Mouse (Mus musculus) MEL (cell line): ENCODE measurements around the gene Cdc25a. TPM values are rescaled to one million over a fixed set of nuclear protein-coding genes. Genes with fewer than 3 reads are reported as not detected.

Experiments used
- DNase-seq: peaks from one replicate; pipeline ENCODE4 v3.0.0; 2011; ENCODE audit warnings: low read depth, low spot score
- H3K27ac ChIP-seq: 2 replicates; pipeline ENCODE4 v1.5.1; 2012; ENCODE audit warnings: low read depth, mild to moderate bottlenecking, control low read depth, low read length, moderate library complexity; ENCODE audit not compliant: control insufficient read depth
- H3K27me3 ChIP-seq, 2 experiments: fragments of 150-350 bp in 1 of 2; sonication (generic) in 1 of 2; 2 replicates each; pipeline ENCODE4 v1.6.1; 2012; ENCODE audit warnings: low read length in 2 of 2, mild to moderate bottlenecking in 2 of 2, improper control_type of control experiment in 1 of 2, moderate library complexity in 1 of 2; ENCODE audit not compliant: insufficient read depth in 2 of 2, control insufficient read depth in 1 of 2
- H3K36me3 ChIP-seq, 2 experiments: 2 replicates each; pipeline ENCODE4 v1.6.1; 2012 to 2014; ENCODE audit warnings: low read length in 2 of 2, improper control_type of control experiment in 1 of 2, inconsistent platforms in 1 of 2, mild to moderate bottlenecking in 1 of 2; ENCODE audit not compliant: insufficient read depth in 2 of 2, control insufficient read depth in 1 of 2
- H3K4me1 ChIP-seq, 2 experiments: fragments of 150-350 bp in 1 of 2; sonication (generic) in 1 of 2; 2 replicates each; pipeline ENCODE4 v1.6.1; 2012; ENCODE audit warnings: low read length in 2 of 2, improper control_type of control experiment in 1 of 2, mild to moderate bottlenecking in 1 of 2; ENCODE audit not compliant: insufficient read depth in 2 of 2, control insufficient read depth in 1 of 2
- H3K4me3 ChIP-seq, 2 experiments: fragments of 150-350 bp in 1 of 2; sonication (generic) in 1 of 2; 2 replicates each; pipeline ENCODE4 v1.5.1; 2012; ENCODE audit warnings: low read depth in 2 of 2, low read length in 2 of 2, mild to moderate bottlenecking in 2 of 2, moderate library complexity in 2 of 2, control low read depth in 1 of 2, improper control_type of control experiment in 1 of 2; ENCODE audit not compliant: control insufficient read depth in 1 of 2, insufficient read depth in 1 of 2
- H3K79me2 ChIP-seq: 2 replicates; pipeline ENCODE4 v1.6.1; 2012; ENCODE audit warnings: mild to moderate bottlenecking, low read length, moderate library complexity; ENCODE audit not compliant: control insufficient read depth, poor library complexity, insufficient read depth
- H3K9ac ChIP-seq: 2 replicates; pipeline ENCODE4 v1.6.1; 2012; ENCODE audit warnings: low read depth, mild to moderate bottlenecking, control low read depth, low read length, moderate library complexity; ENCODE audit not compliant: control insufficient read depth, poor library complexity, severe bottlenecking
- H3K9me3 ChIP-seq: fragments of 150-350 bp; sonication (generic); replicated peaks from 2 replicates; pipeline ENCODE4 v1.6.1; 2012; ENCODE audit warnings: mild to moderate bottlenecking, low read length, improper control_type of control experiment, moderate library complexity; ENCODE audit not compliant: insufficient read depth
- CHD1 ChIP-seq: IDR thresholded peaks from 2 replicates; pipeline ENCODE4 v1.6.1; 2012; ENCODE audit warnings: low read depth, mild to moderate bottlenecking, inconsistent platforms, low read length, improper control_type of control experiment
- CHD2 ChIP-seq: IDR thresholded peaks from 2 replicates; pipeline ENCODE4 v1.6.1; 2011; ENCODE audit warnings: low read length, improper control_type of control experiment
- CTCF ChIP-seq, 3 experiments: IDR thresholded peaks in 2 of 3; conservative IDR thresholded peaks in 1 of 3; 2 replicates each; pipeline ENCODE4 v1.5.1; 2011 to 2012; ENCODE audit warnings: low read length in 3 of 3, low read depth in 2 of 3, mild to moderate bottlenecking in 2 of 3, improper control_type of control experiment in 1 of 3, inconsistent platforms in 1 of 3, mixed read lengths in 1 of 3, moderate library complexity in 1 of 3; ENCODE audit not compliant: control insufficient read depth in 1 of 3, insufficient read depth in 1 of 3, poor library complexity in 1 of 3, severe bottlenecking in 1 of 3
- ELF1 ChIP-seq: IDR thresholded peaks from 2 replicates; pipeline ENCODE4 v1.6.1; 2014; ENCODE audit warnings: low read depth, mild to moderate bottlenecking, inconsistent platforms, low read length, improper control_type of control experiment, moderate library complexity
- EP300 ChIP-seq, 2 experiments: IDR thresholded peaks; 2 replicates each; pipeline ENCODE4 v1.6.1; 2011; ENCODE audit warnings: improper control_type of control experiment in 2 of 2, low read length in 2 of 2, low read depth in 1 of 2, mild to moderate bottlenecking in 1 of 2
- GABPA ChIP-seq: IDR thresholded peaks from 2 replicates; pipeline ENCODE4 v1.6.1; 2012; ENCODE audit warnings: low read depth, mild to moderate bottlenecking, inconsistent platforms, low read length, improper control_type of control experiment, moderate library complexity
- HCFC1 ChIP-seq: IDR thresholded peaks from 2 replicates; pipeline ENCODE4 v1.6.1; 2012; ENCODE audit warnings: low read depth, mild to moderate bottlenecking, inconsistent platforms, low read length, improper control_type of control experiment, moderate library complexity
- KAT2A ChIP-seq: conservative IDR thresholded peaks from 2 replicates; pipeline ENCODE4 v1.6.1; 2012; ENCODE audit warnings: low read depth, low read length, improper control_type of control experiment, inconsistent platforms
- MAX ChIP-seq: IDR thresholded peaks from 2 replicates; pipeline ENCODE4 v1.6.1; 2011; ENCODE audit warnings: low read length, improper control_type of control experiment
- MAZ ChIP-seq: IDR thresholded peaks from 2 replicates; pipeline ENCODE4 v1.6.1; 2012; ENCODE audit warnings: low read depth, mild to moderate bottlenecking, inconsistent platforms, low read length, improper control_type of control experiment
- MEF2A ChIP-seq: IDR thresholded peaks from 2 replicates; pipeline ENCODE4 v1.6.1; 2014; ENCODE audit warnings: low read depth, mild to moderate bottlenecking, inconsistent platforms, low read length, improper control_type of control experiment; ENCODE audit not compliant: poor library complexity, insufficient replicate concordance, severe bottlenecking; ENCODE audit errors: extremely low read depth
- MXI1 ChIP-seq: IDR thresholded peaks from 2 replicates; pipeline ENCODE4 v1.6.1; 2011; ENCODE audit warnings: mild to moderate bottlenecking, low read depth, low read length, improper control_type of control experiment
- MYB ChIP-seq: IDR thresholded peaks from 2 replicates; pipeline ENCODE4 v1.6.1; 2011; ENCODE audit warnings: mild to moderate bottlenecking, low read depth, low read length, improper control_type of control experiment
- MYC ChIP-seq: IDR thresholded peaks from 2 replicates; pipeline ENCODE4 v1.6.1; 2011; ENCODE audit warnings: low read depth, mild to moderate bottlenecking, low read length, improper control_type of control experiment, moderate library complexity
- NRF1 ChIP-seq: IDR thresholded peaks from 2 replicates; pipeline ENCODE4 v1.6.1; 2014; ENCODE audit warnings: low read depth, mild to moderate bottlenecking, inconsistent platforms, low read length, improper control_type of control experiment, moderate library complexity; ENCODE audit not compliant: poor library complexity, insufficient read depth, severe bottlenecking
- POLR2A ChIP-seq, 2 experiments: IDR thresholded peaks; 2 replicates each; pipeline ENCODE4 v1.6.1; 2011 to 2012; ENCODE audit warnings: low read length in 2 of 2, mild to moderate bottlenecking in 2 of 2, control low read depth in 1 of 2, improper control_type of control experiment in 1 of 2, low read depth in 1 of 2, moderate library complexity in 1 of 2; ENCODE audit not compliant: control insufficient read depth in 1 of 2, insufficient read depth in 1 of 2, poor library complexity in 1 of 2
- POLR2AphosphoS2 ChIP-seq: IDR thresholded peaks from 2 replicates; pipeline ENCODE4 v1.6.1; 2011; ENCODE audit warnings: low read length, improper control_type of control experiment
- POLR2AphosphoS5 ChIP-seq: IDR thresholded peaks from 2 replicates; pipeline ENCODE4 v1.6.1; 2012; ENCODE audit warnings: low read depth, borderline replicate concordance, mild to moderate bottlenecking, inconsistent platforms, low read length, moderate library complexity, mixed read lengths
- RAD21 ChIP-seq: IDR thresholded peaks from 2 replicates; pipeline ENCODE4 v1.6.1; 2011; ENCODE audit warnings: mild to moderate bottlenecking, low read depth, low read length, improper control_type of control experiment
- SMC3 ChIP-seq: IDR thresholded peaks from 2 replicates; pipeline ENCODE4 v1.6.1; 2011; ENCODE audit warnings: low read depth, low read length, improper control_type of control experiment
- TAL1 ChIP-seq: IDR thresholded peaks from 2 replicates; pipeline ENCODE4 v1.6.1; 2012; ENCODE audit warnings: mild to moderate bottlenecking, inconsistent platforms, low read length, moderate library complexity, mixed read lengths
- TBP ChIP-seq: IDR thresholded peaks from 2 replicates; pipeline ENCODE4 v1.8.0; 2011; ENCODE audit warnings: low read depth, low read length, improper control_type of control experiment
- TCF12 ChIP-seq: IDR thresholded peaks from 2 replicates; pipeline ENCODE4 v1.6.1; 2014; ENCODE audit warnings: low read depth, mild to moderate bottlenecking, inconsistent platforms, low read length, improper control_type of control experiment, moderate library complexity
- USF1 ChIP-seq: IDR thresholded peaks from 2 replicates; pipeline ENCODE4 v1.6.1; 2014; ENCODE audit warnings: low read depth, mild to moderate bottlenecking, inconsistent platforms, low read length, improper control_type of control experiment, moderate library complexity
- USF2 ChIP-seq, 2 experiments: IDR thresholded peaks; 2 replicates each; pipeline ENCODE4 v1.6.1; 2011 to 2012; ENCODE audit warnings: improper control_type of control experiment in 2 of 2, low read length in 2 of 2, borderline replicate concordance in 1 of 2, inconsistent platforms in 1 of 2, low read depth in 1 of 2, mild to moderate bottlenecking in 1 of 2; ENCODE audit not compliant: insufficient read depth in 1 of 2
- ZC3H11A ChIP-seq: IDR thresholded peaks from 2 replicates; pipeline ENCODE4 v1.6.1; 2012; ENCODE audit warnings: low read depth, mild to moderate bottlenecking, inconsistent platforms, low read length, improper control_type of control experiment
- ZKSCAN1 ChIP-seq: IDR thresholded peaks from 2 replicates; pipeline ENCODE4 v1.6.1; 2012; ENCODE audit warnings: low read depth, mild to moderate bottlenecking, inconsistent platforms, low read length, improper control_type of control experiment, moderate library complexity
- ZMIZ1 ChIP-seq: IDR thresholded peaks from 2 replicates; pipeline ENCODE4 v1.6.1; 2012; ENCODE audit warnings: low read depth, mild to moderate bottlenecking, inconsistent platforms, low read length, improper control_type of control experiment, moderate library complexity
- ZNF384 ChIP-seq: IDR thresholded peaks from 2 replicates; pipeline ENCODE4 v1.6.1; 2012; ENCODE audit warnings: low read depth, mild to moderate bottlenecking, inconsistent platforms, low read length, improper control_type of control experiment
- polyA plus RNA-seq, 2 experiments: library from polyadenylated mRNA; stranded (reverse) in 1 of 2; unstranded in 1 of 2; fragments of >175 nt in 1 of 2; fragments of >200 nt in 1 of 2; gene quantifications; 2 replicates each; pipeline versions ENCODE4 v1.2.1 to v1.2.4; 2012; ENCODE audit warnings: low replicate concordance in 2 of 2, low read depth in 1 of 2; ENCODE audit not compliant: insufficient read length in 2 of 2, insufficient read depth in 1 of 2, missing spikeins in 1 of 2
- total RNA-seq: library from RNA; depleted of rRNA; stranded (reverse); fragments of 300-350 nt; gene quantifications from 2 replicates; pipeline ENCODE4 v1.2.3, GENCODE M21; 2012

The Cdc25a gene
- total and polyA plus RNA-seq, 3 experiments = 67.2 to 79.4 (median 67.4) TPM

DNA sequence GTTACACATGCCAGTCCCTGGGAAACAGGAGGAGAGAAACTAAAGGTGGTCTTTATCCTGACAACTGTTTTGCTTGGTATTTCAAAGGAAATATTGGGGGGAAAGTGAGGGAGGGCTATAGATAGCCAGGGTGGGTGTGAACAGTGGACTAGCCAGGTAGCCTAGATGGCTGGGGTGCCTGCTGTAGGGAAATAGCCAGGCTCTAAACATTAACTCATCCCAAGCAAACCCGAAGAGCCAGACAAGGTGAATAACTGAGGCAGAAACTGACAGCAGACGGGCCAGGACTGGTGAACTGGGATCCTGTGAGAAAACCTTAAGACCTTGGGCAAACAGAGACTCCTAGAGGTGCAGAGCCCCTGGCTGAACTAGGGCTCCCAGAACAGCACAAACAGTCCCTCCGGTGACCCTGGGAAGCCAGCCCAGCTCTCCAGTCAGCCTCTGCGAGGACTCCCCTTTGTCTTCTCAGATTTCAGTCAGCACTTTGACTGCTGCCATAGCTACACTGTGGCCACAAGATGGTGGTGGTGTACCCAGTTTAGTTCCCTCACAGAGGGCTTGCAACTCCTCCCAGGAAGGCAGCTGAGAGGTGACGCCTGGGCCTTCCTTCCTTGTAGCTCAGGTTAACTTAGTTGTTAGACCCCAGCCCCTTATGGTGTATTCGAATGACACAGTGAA lies 19.2 kb downstream of the Cdc25a start (continued):
- TF ChIP-seq TBP = no peak
- no peak for TF ChIP-seq MEF2A
- TF ChIP-seq ZC3H11A = no peak
- no peak for TF ChIP-seq MAX
- no peak for TF ChIP-seq ZMIZ1
- peak; percentile 44 to 71 (median 53) for TF ChIP-seq CTCF (IDR thresholded peaks at IDR 0.05 in 2 of 3, conservative IDR thresholded peaks at IDR 0.05 in 1 of 3; ENCODE audit: control insufficient read depth in 1 of 3, insufficient read depth in 1 of 3, low read depth in 2 of 3, low read length in 3 of 3, poor library complexity in 1 of 3, severe bottlenecking in 1 of 3)
- no peak for TF ChIP-seq MXI1
- TF ChIP-seq MAZ = no peak
- no peak for TF ChIP-seq ELF1
- TF ChIP-seq POLR2AphosphoS5 = no peak
- TF ChIP-seq HCFC1 = no peak
- no peak for TF ChIP-seq ZNF384
- no peak for TF ChIP-seq NRF1

DNA sequence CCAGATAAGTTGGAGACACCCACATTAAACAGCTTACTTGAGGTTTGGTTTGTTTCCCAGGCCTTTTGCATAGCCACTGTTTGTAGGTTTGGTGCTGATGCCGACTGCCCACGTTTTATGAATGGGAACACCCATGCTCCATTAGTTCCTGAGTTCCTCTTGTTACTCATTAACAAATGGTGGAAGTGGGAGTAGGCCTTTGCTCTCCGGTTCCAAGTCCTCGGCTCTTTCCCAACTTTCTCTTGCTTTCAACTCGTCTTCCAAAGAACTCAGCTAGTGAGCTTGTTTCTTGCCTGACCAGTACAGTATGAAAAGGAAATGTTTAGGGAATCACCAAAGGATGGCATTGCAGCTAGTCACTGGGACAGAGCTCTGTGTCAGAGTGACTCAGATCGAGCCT lies 20.2 kb downstream of the Cdc25a start:
- Histone ChIP-seq H3K36me3 (peaks cover 0 to 9% of the 10 kb centered on the region in 2 experiments; a peak in 2 of 4 replicates), H3K4me3 (no peak overlapping the region), H3K27me3 (no peaks in the 10 kb centered on the region), H3K79me2 (no peaks in the 10 kb centered on the region), H3K4me1 (no peaks in the 10 kb centered on the region), H3K9ac (no peak overlapping the region), H3K27ac (no peak overlapping the region), H3K9me3 (no peaks in the 10 kb centered on the region)
- no peak for TF ChIP-seq ZMIZ1
- TF ChIP-seq CHD2 = no peak
- TF ChIP-seq TAL1 = no peak
- no peak for TF ChIP-seq MYB
- no peak for TF ChIP-seq POLR2A (IDR thresholded peaks at IDR 0.05; ENCODE audit: control insufficient read depth in 1 of 2, insufficient read depth in 1 of 2, low read depth in 1 of 2, low read length in 2 of 2, poor library complexity in 1 of 2)
- TF ChIP-seq ZKSCAN1 = no peak
- TF ChIP-seq SMC3 = no peak
- no peak for TF ChIP-seq MYC
- no peak for TF ChIP-seq GABPA
- TF ChIP-seq TCF12 = no peak
- no peak for TF ChIP-seq POLR2AphosphoS5
- TF ChIP-seq USF2 (IDR thresholded peaks at IDR 0.05; ENCODE audit: borderline replicate concordance in 1 of 2, insufficient read depth in 1 of 2, low read depth in 1 of 2, low read length in 2 of 2) = no peak
- no peak for TF ChIP-seq KAT2A
- TF ChIP-seq USF1 = no peak
- no peak for TF ChIP-seq TBP
- TF ChIP-seq RAD21 = no peak
- TF ChIP-seq POLR2AphosphoS2 = no peak
- no peak for TF ChIP-seq EP300 (IDR thresholded peaks at IDR 0.05; ENCODE audit: low read depth in 1 of 2, low read length in 2 of 2)
- no peak for TF ChIP-seq CHD1
- no peak for TF ChIP-seq NRF1
- DNase-seq = no peak
